Mouse (Mus musculus): Measurements from ENCODE around the gene Slfn14. TPM values are rescaled to one million over a fixed set of nuclear protein-coding genes. Genes with fewer than 3 reads are reported as not detected.

The Slfn14 gene
- not detected for polyA plus RNA-seq (2015; fragmentation: Illumina TruSeq; extraction: RNeasy Lipid Tissue Mini Kit (QIAGEN cat#74804); ENCODE audit: low read depth, low replicate concordance)

DNA sequence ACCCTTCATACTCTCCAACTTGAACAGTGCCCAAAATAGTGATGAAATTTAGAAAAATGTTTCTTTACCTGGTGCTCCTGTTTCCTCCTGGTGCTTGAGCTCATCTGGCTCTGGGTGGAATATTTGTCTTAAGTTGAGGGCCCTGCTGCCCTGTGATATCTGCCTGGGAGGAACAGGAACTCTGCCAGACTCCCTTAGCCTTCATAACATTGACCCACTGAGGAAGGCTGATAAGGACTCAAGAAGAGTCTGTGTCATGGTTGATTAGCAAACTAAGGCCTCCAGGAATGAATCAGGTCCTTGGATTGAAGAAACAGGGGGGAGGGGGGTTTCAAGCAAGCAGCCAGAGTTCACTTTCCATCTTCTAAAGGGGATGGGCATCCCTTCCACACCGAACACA, at the start of gene Slfn14:
Slfn14 (minus strand) TSS at position 161 of the 400 bp plus-strand sequence.

DNA sequence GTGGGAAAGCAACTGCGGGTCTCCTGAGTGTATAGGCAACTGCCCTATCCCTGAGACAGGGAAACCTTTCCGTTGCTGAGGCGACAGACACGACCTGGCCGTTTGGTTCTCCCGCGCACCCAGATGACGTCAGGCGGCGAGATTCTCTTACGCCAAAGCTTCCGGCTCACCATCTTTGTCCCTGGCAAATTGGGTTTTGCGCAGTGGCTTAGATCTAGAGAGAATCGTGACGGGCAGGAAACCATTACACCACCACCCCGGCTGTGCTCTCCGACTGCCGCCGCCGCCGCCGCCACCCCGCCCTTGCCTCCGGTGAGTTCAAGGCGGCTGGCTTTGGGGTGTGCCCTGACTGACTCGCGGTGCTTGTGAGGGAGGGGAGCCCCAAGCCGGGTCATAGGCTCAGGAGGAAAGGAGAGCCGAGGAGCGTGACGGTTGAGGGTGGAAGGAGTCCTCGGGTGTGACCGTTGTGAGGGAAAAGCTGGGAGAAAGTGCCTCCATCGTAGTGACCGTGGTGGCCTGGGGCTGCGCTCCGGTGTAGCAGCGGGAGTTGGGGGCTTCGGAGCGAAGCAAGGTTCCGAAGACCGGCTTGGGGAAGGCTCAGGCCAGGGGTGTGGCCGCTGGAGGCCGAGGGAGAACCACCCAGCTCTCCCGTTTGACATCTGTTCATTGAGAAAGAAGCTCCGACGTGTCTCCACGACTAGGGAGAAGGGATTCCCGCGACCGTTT, 16.2 kb upstream of the Slfn14 start, which contains the start of gene Pex12:
Pex12 (minus strand) TSS at position 61 of the 726 bp plus-strand sequence.

DNA sequence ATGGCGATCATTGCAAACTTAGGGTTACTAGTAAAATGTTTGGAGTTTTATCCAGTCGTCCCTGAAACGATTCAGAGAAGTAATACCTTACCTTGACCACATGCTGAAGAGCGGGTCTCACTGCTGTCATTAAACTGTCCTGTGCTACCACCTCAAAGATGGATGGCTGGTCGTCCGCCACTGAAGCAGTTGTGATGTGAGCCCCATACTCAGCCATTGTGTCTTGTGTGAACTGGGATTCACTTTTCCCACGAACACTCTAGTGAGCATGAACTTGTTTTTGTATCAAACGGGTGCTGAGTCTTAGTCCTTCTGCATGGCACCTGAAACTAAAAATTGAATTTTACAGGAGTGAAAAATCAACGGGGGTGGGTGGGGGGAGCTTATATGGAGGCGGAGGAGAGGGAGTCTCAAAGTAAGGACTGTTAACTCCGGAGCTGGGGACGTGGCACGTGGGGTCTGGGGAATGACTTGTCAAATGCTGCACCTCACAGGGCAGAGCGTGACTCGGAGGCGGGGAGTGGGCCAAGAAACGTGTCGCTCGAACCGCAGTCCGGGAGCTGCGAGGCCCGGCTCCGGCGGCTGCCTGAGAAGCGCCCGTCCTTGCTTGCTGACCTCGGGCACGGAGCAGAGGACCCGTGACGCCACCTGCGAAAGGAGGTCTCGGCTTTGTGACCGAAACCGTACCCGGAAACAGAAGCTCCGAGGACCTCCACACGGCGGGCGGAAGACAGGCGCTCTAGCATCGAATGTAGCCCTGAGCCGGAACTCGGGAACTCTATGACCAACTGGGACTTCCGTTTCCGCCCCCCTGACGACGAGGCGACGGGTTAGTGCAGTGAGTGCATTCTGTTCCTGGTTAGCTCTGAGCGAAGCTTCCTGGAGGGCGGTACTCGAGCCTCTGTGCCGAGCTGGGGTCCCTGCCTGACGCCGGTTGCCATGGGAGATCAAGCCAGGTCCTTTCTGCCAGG, 12.0 kb upstream of the Slfn14 start, which contains the start of gene Ap2b1:
Ap2b1 (plus strand) TSS at position 800 of the 971 bp plus-strand sequence.

Other genes with a start within 250 kb of the Slfn14 start
- 3.9 TPM for gene Slfn2, start 221.6 kb downstream of the Slfn14 start, polyA plus RNA-seq (2015; fragmentation: Illumina TruSeq; extraction: RNeasy Lipid Tissue Mini Kit (QIAGEN cat#74804); ENCODE audit: low read depth, low replicate concordance)
- gene Slfn1, start 169.9 kb downstream of the Slfn14 start, polyA plus RNA-seq (2015; fragmentation: Illumina TruSeq; extraction: RNeasy Lipid Tissue Mini Kit (QIAGEN cat#74804); ENCODE audit: low read depth, low replicate concordance): not detected
- not detected for gene Slfn4, start 111.5 kb downstream of the Slfn14 start, polyA plus RNA-seq (2015; fragmentation: Illumina TruSeq; extraction: RNeasy Lipid Tissue Mini Kit (QIAGEN cat#74804); ENCODE audit: low read depth, low replicate concordance)
- 0.45 TPM for gene Slfn3, start 95.4 kb downstream of the Slfn14 start, polyA plus RNA-seq (2015; fragmentation: Illumina TruSeq; extraction: RNeasy Lipid Tissue Mini Kit (QIAGEN cat#74804); ENCODE audit: low read depth, low replicate concordance)
- gene Ap2b1, start 12.3 kb upstream of the Slfn14 start, polyA plus RNA-seq (2015; fragmentation: Illumina TruSeq; extraction: RNeasy Lipid Tissue Mini Kit (QIAGEN cat#74804); ENCODE audit: low read depth, low replicate concordance): 152 TPM
- 8.5 TPM for gene Pex12, start 15.9 kb upstream of the Slfn14 start, polyA plus RNA-seq (2015; fragmentation: Illumina TruSeq; extraction: RNeasy Lipid Tissue Mini Kit (QIAGEN cat#74804); ENCODE audit: low read depth, low replicate concordance)
- gene Rasl10b, start 122.4 kb upstream of the Slfn14 start, polyA plus RNA-seq (2015; fragmentation: Illumina TruSeq; extraction: RNeasy Lipid Tissue Mini Kit (QIAGEN cat#74804); ENCODE audit: low read depth, low replicate concordance): 199 TPM
- gene Gas2l2, start 142.7 kb upstream of the Slfn14 start, polyA plus RNA-seq (2015; fragmentation: Illumina TruSeq; extraction: RNeasy Lipid Tissue Mini Kit (QIAGEN cat#74804); ENCODE audit: low read depth, low replicate concordance): 0.39 TPM
- 0.70 TPM for gene 1700020L24Rik, start 151.0 kb upstream of the Slfn14 start, polyA plus RNA-seq (2015; fragmentation: Illumina TruSeq; extraction: RNeasy Lipid Tissue Mini Kit (QIAGEN cat#74804); ENCODE audit: low read depth, low replicate concordance)
- 2.2 TPM for gene Mmp28, start 176.3 kb upstream of the Slfn14 start, polyA plus RNA-seq (2015; fragmentation: Illumina TruSeq; extraction: RNeasy Lipid Tissue Mini Kit (QIAGEN cat#74804); ENCODE audit: low read depth, low replicate concordance)
- gene Taf15, start 186.4 kb upstream of the Slfn14 start, polyA plus RNA-seq (2015; fragmentation: Illumina TruSeq; extraction: RNeasy Lipid Tissue Mini Kit (QIAGEN cat#74804); ENCODE audit: low read depth, low replicate concordance): 48.3 TPM
- not detected for gene Heatr9, start 235.4 kb upstream of the Slfn14 start, polyA plus RNA-seq (2015; fragmentation: Illumina TruSeq; extraction: RNeasy Lipid Tissue Mini Kit (QIAGEN cat#74804); ENCODE audit: low read depth, low replicate concordance)
- gene Ccl5, start 243.8 kb upstream of the Slfn14 start, polyA plus RNA-seq (2015; fragmentation: Illumina TruSeq; extraction: RNeasy Lipid Tissue Mini Kit (QIAGEN cat#74804); ENCODE audit: low read depth, low replicate concordance): not detected